Mouse (Mus musculus) spleen, adult 2 months (tissue): ENCODE measurements around the gene St6galnac1.

ENCODE experiments used
- CTCF ChIP-seq: fragments of 200-500 bp; IDR thresholded peaks from 2 replicates; pipeline ENCODE4 v1.5.1; 2011; ENCODE audit warnings: mild to moderate bottlenecking, inconsistent platforms; ENCODE audit not compliant: insufficient read depth, insufficient read length, insufficient replicate concordance; ENCODE audit errors: extremely low read depth
- POLR2A ChIP-seq: fragments of 200-500 bp; IDR thresholded peaks from 2 replicates; pipeline ENCODE4 v1.6.1; 2011; ENCODE audit warnings: low read depth, low read length, inconsistent platforms

DNA sequence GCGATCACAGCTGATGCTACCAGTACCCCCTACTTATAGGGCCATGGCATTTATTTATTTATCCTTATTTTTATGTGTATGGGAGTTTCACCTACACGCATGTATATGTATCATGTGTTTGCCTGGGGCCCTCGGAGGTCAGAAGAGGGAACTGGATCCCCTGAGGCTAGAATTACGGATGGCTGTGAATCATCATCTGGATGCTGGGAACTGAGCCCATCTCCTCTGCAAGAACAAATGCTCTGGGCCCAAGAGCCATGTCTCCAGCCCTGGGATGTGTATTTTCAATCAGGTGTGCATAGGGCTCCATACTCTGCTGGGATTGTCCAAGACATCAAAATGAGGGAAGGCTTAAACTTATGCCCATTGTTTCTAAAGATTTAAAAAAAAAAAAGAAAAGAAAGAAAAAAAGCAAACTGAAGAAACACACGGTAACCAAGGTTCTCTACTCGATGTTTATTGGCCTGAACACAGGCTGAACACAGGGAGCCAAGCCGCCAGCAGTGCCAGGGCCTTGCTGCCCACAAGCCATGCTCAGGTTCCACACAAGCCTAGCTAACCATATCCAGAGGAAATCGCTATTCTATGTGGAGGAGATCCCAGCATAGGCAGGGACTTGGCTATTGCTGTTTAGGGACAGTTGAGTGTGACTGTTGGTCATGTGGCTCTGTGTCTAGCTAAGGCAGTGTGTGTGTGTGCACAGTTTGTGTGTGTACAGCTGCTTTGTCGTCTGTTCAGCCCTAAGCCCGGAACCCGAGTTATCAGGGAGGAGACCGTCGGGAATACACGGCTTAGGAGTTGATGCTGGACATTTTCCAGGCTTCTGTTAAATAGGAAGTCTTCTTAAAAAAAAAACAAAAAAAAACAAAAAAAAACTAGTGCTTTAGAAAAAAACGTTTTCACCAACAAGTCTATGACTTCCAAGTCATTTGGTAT is 31.1 kb upstream of the St6galnac1 start:
- TF ChIP-seq CTCF (no peak), POLR2A (no peak)
